Mouse (Mus musculus): ENCODE measurements around the gene Cmc2.

Gene Cmc2

GRCm38 (mm10) chr8:116921337-116922059 lies at the start of gene Cmc2, which contains the start of gene Cenpn:
Cmc2 (minus strand) TSS chr8:116921455.
Cenpn (plus strand) TSS chr8:116921730.
- in situ Hi-C loops (cut with MboI; ENCODE audit: unreplicated experiment in 2 of 2), result loop anchor here (5.0 kb wide), 2 partner anchors 44 to 49 kb away; no protein-coding TSS in a partner anchor

GRCm38 (mm10) chr8:116969531-116969930 lies 48.3 kb upstream of the Cmc2 start:
- in situ Hi-C loops (cut with MboI; ENCODE audit: unreplicated experiment in 2 of 2), result no loop called here

- in situ Hi-C loops (cut with MboI; ENCODE audit: unreplicated experiment in 2 of 2), result no loop called here
Observed at GRCm38 (mm10) chr8:116954415-116954814, 33.2 kb upstream of the Cmc2 start.

DNA sequence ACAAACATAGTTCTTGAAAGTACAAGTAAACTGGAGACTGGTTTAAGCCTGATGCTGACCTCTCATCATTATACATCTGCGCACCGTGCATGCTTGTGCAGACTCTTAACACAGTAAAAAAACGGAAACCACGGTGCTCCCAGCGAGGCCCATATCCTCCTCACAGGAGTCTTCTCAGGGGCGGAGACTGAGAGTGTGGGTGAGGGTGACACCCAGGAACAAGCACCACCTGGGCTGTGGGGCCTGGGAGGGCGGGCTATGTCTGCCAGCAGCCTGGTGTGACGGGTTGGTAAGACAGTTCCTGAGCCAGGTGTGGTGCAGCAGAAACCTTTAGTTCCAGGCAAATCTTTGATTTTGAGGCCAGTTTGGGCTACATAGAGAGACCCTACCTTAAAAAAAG lies 31.2 kb upstream of the Cmc2 start:
- in situ Hi-C loops (cut with MboI; ENCODE audit: unreplicated experiment in 2 of 2), result no loop called here

GRCm38 (mm10) chr8:116951778-116952177 lies 30.5 kb upstream of the Cmc2 start:
- in situ Hi-C loops (cut with MboI; ENCODE audit: unreplicated experiment in 2 of 2), result no loop called here

DNA sequence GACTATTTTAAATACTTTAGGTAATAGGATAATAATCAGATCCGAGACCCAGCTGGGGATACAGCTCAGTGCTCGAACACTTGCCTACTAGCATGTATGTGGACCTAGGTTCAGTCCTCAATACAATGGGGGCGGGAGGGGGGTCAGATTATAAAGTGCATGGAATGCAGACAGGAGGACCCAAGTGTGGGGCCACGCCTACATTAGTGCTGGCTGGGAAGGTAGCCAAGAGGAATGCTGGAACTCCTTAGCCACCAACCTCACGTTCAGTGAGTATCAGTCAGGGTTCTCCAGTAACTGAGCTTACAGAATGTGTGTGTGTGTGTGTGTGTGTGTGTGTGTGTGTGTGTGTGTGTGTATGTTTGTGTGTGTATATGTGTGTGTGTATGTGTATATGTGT lies 30.1 kb upstream of the Cmc2 start:
- in situ Hi-C loops (cut with MboI; ENCODE audit: unreplicated experiment in 2 of 2), result no loop called here

GRCm38 (mm10) chr8:116947589-116947988 lies 26.3 kb upstream of the Cmc2 start:
- in situ Hi-C loops (cut with MboI; ENCODE audit: unreplicated experiment in 2 of 2), result no loop called here

DNA sequence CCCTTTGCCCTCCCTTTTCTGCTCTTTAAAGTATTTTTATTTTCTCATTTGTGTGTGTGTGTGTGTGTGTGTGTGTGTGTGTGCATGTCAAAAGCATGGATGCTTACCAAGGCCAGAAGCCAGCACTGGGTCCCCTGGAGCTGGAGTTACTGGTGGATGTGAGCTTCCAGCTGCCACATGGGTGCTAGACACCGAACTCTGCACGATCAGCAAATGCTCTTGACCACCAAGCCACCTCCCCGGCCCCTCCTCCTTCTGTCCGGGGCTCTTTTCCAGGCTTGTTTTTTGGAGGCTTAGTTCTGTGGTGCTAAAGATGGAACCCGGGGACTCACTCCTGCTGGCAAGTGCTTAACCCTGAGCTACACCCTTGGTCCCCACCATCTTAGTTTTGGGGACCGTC lies 25.6 kb upstream of the Cmc2 start:
- in situ Hi-C loops (cut with MboI; ENCODE audit: unreplicated experiment in 2 of 2), result no loop called here

DNA sequence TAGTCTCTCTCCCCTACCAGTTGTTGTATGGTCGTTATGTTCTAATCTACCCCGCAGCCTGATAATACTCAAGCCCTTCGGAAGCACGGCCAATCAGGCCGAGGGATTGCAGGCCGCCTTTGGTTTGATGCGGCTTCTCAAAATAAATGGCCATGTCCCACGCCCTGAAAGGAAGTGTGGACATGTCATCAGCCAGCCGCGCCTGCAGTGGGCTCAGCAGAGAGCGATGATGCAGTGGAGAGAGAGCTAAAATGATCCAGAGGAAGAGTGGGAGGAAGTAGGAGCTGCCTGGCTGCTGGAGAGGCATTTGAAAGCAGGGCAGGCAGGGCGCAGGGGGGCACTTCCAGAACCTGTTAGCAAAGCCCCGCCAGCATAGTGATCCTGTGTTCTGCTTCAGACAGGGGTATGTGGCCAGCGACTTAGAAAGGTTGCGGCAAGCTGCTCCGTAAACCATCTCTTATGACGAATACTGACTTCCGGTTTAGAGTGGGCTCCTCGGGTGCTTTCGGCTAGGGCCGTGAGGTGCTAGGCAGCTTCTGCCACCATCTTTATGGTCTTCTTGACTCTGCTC lies 25.1 kb upstream of the Cmc2 start:
- in situ Hi-C loops (cut with MboI; ENCODE audit: unreplicated experiment in 2 of 2), result no loop called here

- in situ Hi-C loops (cut with MboI; ENCODE audit: unreplicated experiment in 2 of 2), result no loop called here
Observed at GRCm38 (mm10) chr8:116945169-116945910, 24.1 kb upstream of the Cmc2 start.

- in situ Hi-C loops (cut with MboI; ENCODE audit: unreplicated experiment in 2 of 2), result loop anchor here (5.0 kb wide), 1 partner anchor 33 kb away; the partner anchor contains the start of gene 1700030J22Rik (in 2 of the 2)
Observed at GRCm38 (mm10) chr8:116944385-116944696, 23.1 kb upstream of the Cmc2 start.

GRCm38 (mm10) chr8:116943555-116944384 lies 22.5 kb upstream of the Cmc2 start:
- in situ Hi-C loops (cut with MboI; ENCODE audit: unreplicated experiment in 2 of 2), result loop anchor here (5.0 kb wide), 1 partner anchor 34 kb away; the partner anchor contains the start of gene 1700030J22Rik (in 2 of the 2)

DNA sequence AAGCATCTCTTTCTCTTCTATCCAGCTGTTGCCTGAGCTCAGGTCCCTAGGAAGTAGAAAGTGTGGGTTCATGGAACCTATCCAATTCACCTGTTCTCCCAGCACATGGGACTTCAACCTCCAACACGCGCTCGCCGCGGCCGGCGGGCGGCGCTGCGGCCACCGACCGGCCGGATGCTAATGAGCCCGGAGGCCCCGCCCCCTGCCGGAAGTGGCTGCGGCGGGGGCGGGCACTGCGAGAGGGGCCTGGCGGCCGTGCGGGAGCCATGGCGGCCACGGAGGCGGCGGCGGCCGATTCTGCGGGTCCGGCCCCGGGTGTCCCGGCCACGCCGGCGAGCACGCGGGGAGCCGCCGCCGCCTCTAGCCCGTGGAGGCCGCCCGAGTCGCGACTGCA lies 21.9 kb upstream of the Cmc2 start, which contains the start of gene Atmin:
TSS of gene Atmin (plus strand) at position 233 of the 394 bp plus-strand sequence.
- in situ Hi-C loops (cut with MboI; ENCODE audit: unreplicated experiment in 2 of 2), result loop anchor here (5.0 kb wide), 1 partner anchor 34 kb away; the partner anchor contains the start of gene 1700030J22Rik (in 2 of the 2)

GRCm38 (mm10) chr8:116942284-116943058 lies 21.2 kb upstream of the Cmc2 start:
- in situ Hi-C loops (cut with MboI; ENCODE audit: unreplicated experiment in 2 of 2), result loop anchor here (5.0 kb wide), 1 partner anchor 35 kb away; the partner anchor contains the start of gene 1700030J22Rik (in 2 of the 2)

GRCm38 (mm10) chr8:116935506-116935905 lies 14.3 kb upstream of the Cmc2 start:
- in situ Hi-C loops (cut with MboI; ENCODE audit: unreplicated experiment in 2 of 2), result no loop called here

GRCm38 (mm10) chr8:116934976-116935375 lies 13.7 kb upstream of the Cmc2 start:
- in situ Hi-C loops (cut with MboI; ENCODE audit: unreplicated experiment in 2 of 2), result no loop called here

GRCm38 (mm10) chr8:116928588-116928987 lies 7.3 kb upstream of the Cmc2 start:
- in situ Hi-C loops (cut with MboI; ENCODE audit: unreplicated experiment in 2 of 2), result loop anchor here in 1 of 2 experiments (5.0 kb wide), 1 partner anchor 544 kb away; no protein-coding TSS in a partner anchor

DNA sequence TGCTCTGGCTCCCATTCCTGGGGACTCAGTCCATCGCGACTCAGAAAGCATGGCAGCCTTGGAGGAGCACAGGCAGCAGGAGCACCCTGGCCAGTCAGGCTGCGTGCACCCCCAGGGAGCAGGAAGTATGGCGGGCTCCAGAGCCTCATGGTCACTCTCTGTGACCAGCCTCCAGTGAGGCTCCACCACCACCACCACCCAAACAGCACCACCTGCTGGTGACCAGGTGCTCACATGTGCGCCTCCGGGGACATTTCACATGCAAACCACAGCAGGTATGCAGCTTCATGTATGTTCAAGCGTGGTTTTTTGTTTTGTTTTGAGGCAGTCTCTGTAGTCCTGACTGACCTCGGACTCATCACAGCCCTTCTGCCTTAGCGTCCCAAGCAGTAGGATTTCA lies 6.6 kb upstream of the Cmc2 start:
- in situ Hi-C loops (cut with MboI; ENCODE audit: unreplicated experiment in 2 of 2), result loop anchor here in 1 of 2 experiments (5.0 kb wide), 1 partner anchor 544 kb away; no protein-coding TSS in a partner anchor

DNA sequence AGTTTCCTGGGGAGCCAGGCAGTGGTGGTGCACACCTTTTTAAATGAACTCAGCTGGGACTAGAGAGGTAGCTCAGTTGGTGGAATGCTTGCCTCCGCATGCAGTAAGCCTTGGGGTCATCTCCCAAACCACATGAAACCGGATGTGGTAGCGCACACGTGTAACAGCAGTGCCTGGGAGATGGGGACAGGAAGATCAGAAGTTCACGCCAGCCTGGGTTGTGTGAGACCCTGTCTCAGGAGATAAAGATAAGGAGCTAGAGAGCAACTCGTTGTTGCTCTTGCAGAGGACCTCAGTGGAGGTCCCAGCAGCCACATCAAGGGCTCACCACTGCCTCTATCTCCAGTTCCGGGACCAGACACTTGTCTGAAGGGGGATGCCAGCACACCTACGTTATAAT lies 2.3 kb upstream of the Cmc2 start:
- in situ Hi-C loops (cut with MboI; ENCODE audit: unreplicated experiment in 2 of 2), result loop anchor here (5.0 kb wide), 2 partner anchors 46 to 51 kb away; no protein-coding TSS in a partner anchor

Measured in v-Abl transformed pro-B cells (cell line).